Mouse (Mus musculus): ENCODE measurements around the gene Gm20518. TPM values are rescaled to one million over a fixed set of nuclear protein-coding genes. Genes with fewer than 3 reads are reported as not detected.

The Gm20518 gene
- polyA plus RNA-seq, 1 experiment from 2014 or later = not detected

DNA sequence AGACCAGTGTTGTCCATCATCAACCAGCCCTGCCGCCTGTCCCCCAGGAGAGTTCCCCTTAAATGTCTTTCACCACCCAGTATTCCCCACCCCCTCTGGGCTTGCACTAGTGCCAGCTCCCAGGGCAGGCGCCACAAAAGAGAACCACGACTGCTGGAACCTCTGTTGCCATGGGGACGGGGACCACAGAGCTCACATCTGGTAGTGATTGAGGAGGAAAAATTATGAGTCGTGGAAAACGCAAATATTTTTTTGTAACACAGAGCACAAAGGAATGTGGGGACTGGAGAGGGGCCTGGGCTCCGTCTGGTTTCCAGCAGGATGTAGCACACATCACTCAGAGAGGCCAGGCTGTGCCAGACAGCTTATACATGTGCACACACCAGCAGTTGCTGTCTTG is 81.8 kb downstream of the Gm20518 start:
- H3K27me3 ChIP-seq (ENCODE audit: insufficient read depth, low read length) = peaks cover 61% of the 10 kb centered on the region
- H3K4me1 ChIP-seq (ENCODE audit: insufficient read depth) = peaks cover 12% of the 10 kb centered on the region
- TF ChIP-seq EP300 (IDR thresholded peaks at IDR 0.05; ENCODE audit: low read depth) = no peak
- TF ChIP-seq CTCF (IDR thresholded peaks at IDR 0.05; ENCODE audit: low read depth) = no peak
- H3K4me3 ChIP-seq (ENCODE audit: low read depth, low read length) = no peak overlapping the region
- no peak for DNase-seq
- no peaks in the 10 kb centered on the region for H3K36me3 ChIP-seq (replicated peaks; ENCODE audit: insufficient read depth, low read length)
- H3K27ac ChIP-seq (ENCODE audit: low read depth) = no peak overlapping the region
- no peak overlapping the region for H3K9ac ChIP-seq (replicated peaks)
- H3K4me2 ChIP-seq (ENCODE audit: low read depth, low read length) = no peak overlapping the region
- WGBS (ENCODE audit: insufficient replicate concordance) = 36% methylated on average over 7 of the region's 7 CpGs
- H3K9me3 ChIP-seq (ENCODE audit: low read length) = no peaks in the 10 kb centered on the region
- ATAC-seq = no peak

GRCm38 (mm10) chr16:17809125-17809524 is 82.3 kb downstream of the Gm20518 start:
- Histone ChIP-seq H3K27ac (ENCODE audit: low read depth) (no peak overlapping the region), H3K4me2 (ENCODE audit: low read depth, low read length) (no peak overlapping the region), H3K4me1 (ENCODE audit: insufficient read depth) (peaks cover 18% of the 10 kb centered on the region), H3K9ac (replicated peaks) (no peak overlapping the region), H3K9me3 (ENCODE audit: low read length) (no peaks in the 10 kb centered on the region), H3K4me3 (ENCODE audit: low read depth, low read length) (no peak overlapping the region), H3K36me3 (replicated peaks; ENCODE audit: insufficient read depth, low read length) (no peaks in the 10 kb centered on the region), H3K27me3 (ENCODE audit: insufficient read depth, low read length) (peaks cover 64% of the 10 kb centered on the region)
- ATAC-seq = no peak
- 67% methylated on average over 4 of the region's 4 CpGs for WGBS (ENCODE audit: insufficient replicate concordance)
- no peak for DNase-seq
- TF ChIP-seq CTCF (IDR thresholded peaks at IDR 0.05; ENCODE audit: low read depth) (no peak), EP300 (IDR thresholded peaks at IDR 0.05; ENCODE audit: low read depth) (no peak)

DNA sequence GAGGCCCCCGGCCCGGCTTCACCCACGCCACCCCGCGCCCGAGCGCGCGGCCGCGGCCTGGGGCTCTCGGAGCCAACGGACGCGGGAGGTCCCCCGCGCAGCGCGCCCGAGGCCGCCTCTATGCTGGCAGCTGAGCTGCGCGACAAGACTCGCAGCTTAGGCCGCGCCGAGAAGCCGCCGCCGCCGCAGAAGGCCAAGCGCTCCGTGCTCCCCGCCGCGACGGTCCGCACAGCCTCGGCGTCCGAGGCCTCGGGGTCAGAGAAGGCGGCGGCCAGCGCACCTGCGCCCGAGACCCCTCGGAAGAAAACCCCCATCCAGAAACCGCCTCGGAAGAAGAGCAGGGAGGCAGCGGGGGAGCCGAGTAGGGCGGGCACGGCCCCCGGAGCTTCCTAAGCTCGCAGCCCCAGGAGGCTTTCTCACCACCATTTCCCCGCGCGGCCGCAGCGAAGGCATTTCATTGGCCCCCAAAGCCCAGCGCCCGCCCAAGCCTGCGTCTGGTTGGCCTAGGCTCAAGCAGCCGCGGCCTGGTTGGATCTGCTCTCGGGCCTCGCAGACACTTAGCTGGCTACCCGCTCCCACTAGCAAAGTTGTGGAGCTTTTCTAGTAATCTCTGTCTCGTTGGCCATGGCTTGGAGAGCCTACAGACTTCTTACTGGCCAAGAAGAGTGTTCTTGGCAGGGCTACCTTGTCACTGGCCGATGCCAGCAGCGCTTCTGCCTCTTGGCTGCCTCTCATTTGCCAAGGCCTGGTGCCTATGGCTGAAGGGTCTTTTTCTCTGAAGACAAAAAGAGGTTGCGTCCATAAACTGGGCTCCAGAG is 84.1 kb downstream of the Gm20518 start:
- Histone ChIP-seq H3K27ac (ENCODE audit: low read depth) (no peak overlapping the region), H3K27me3 (ENCODE audit: insufficient read depth, low read length) (peaks cover 71% of the 10 kb centered on the region), H3K4me3 (ENCODE audit: low read depth, low read length) (peak overlapping the region; percentile 46), H3K4me1 (ENCODE audit: insufficient read depth) (peaks cover 32% of the 10 kb centered on the region), H3K4me2 (ENCODE audit: low read depth, low read length) (peak overlapping the region; percentile 89), H3K36me3 (replicated peaks; ENCODE audit: insufficient read depth, low read length) (no peaks in the 10 kb centered on the region), H3K9me3 (ENCODE audit: low read length) (no peaks in the 10 kb centered on the region), H3K9ac (replicated peaks) (peak overlapping the region; percentile 55)
- peak; percentile 83 for DNase-seq
- TF ChIP-seq EP300 (IDR thresholded peaks at IDR 0.05; ENCODE audit: low read depth) (no peak), CTCF (IDR thresholded peaks at IDR 0.05; ENCODE audit: low read depth) (no peak)
- peak; percentile 81 for ATAC-seq
- WGBS (ENCODE audit: insufficient replicate concordance) = 4% methylated on average over 68 of the region's 73 CpGs

- Histone ChIP-seq H3K4me2 (ENCODE audit: low read depth, low read length) (peak overlapping the region; percentile 89), H3K27me3 (ENCODE audit: insufficient read depth, low read length) (peaks cover 78% of the 10 kb centered on the region), H3K27ac (ENCODE audit: low read depth) (no peak overlapping the region), H3K4me1 (ENCODE audit: insufficient read depth) (peaks cover 32% of the 10 kb centered on the region), H3K36me3 (replicated peaks; ENCODE audit: insufficient read depth, low read length) (no peaks in the 10 kb centered on the region), H3K4me3 (ENCODE audit: low read depth, low read length) (peak overlapping the region; percentile 46), H3K9me3 (ENCODE audit: low read length) (no peaks in the 10 kb centered on the region), H3K9ac (replicated peaks) (peak overlapping the region; percentile 55; the same call in 1 of the 2 replicates)
- DNase-seq = no peak
- no peak for TF ChIP-seq EP300 (IDR thresholded peaks at IDR 0.05; ENCODE audit: low read depth)
- no peak for TF ChIP-seq CTCF (IDR thresholded peaks at IDR 0.05; ENCODE audit: low read depth)
- ATAC-seq = peak; percentile 11; the same call in 1 of the 2 replicates
- WGBS (ENCODE audit: insufficient replicate concordance) = 5% methylated on average over 49 of the region's 50 CpGs
Measured at GRCm38 (mm10) chr16:17806581-17807191, 84.8 kb downstream of the Gm20518 start.

GRCm38 (mm10) chr16:17804982-17805381 is 86.5 kb downstream of the Gm20518 start:
- DNase-seq (no peak), ATAC-seq (no peak)
- H3K9ac ChIP-seq (replicated peaks) = no peak overlapping the region
- H3K27ac ChIP-seq (ENCODE audit: low read depth) = no peak overlapping the region
- H3K27me3 ChIP-seq (ENCODE audit: insufficient read depth, low read length) = peaks cover 85% of the 10 kb centered on the region
- TF ChIP-seq CTCF (IDR thresholded peaks at IDR 0.05; ENCODE audit: low read depth) = no peak
- peaks cover 32% of the 10 kb centered on the region for H3K4me1 ChIP-seq (ENCODE audit: insufficient read depth)
- no peak overlapping the region for H3K4me2 ChIP-seq (ENCODE audit: low read depth, low read length)
- no peaks in the 10 kb centered on the region for H3K36me3 ChIP-seq (replicated peaks; ENCODE audit: insufficient read depth, low read length)
- no peaks in the 10 kb centered on the region for H3K9me3 ChIP-seq (ENCODE audit: low read length)
- WGBS (ENCODE audit: insufficient replicate concordance) = 19% methylated on average over 7 of the region's 7 CpGs
- peak overlapping the region; percentile 37; the same call in 1 of the 2 replicates for H3K4me3 ChIP-seq (ENCODE audit: low read depth, low read length)

GRCm38 (mm10) chr16:17804449-17804912 is 87.0 kb downstream of the Gm20518 start:
- Histone ChIP-seq H3K9ac (replicated peaks) (no peak overlapping the region), H3K27ac (ENCODE audit: low read depth) (no peak overlapping the region), H3K27me3 (ENCODE audit: insufficient read depth, low read length) (peaks cover 90% of the 10 kb centered on the region), H3K4me3 (ENCODE audit: low read depth, low read length) (peak overlapping the region; percentile 37), H3K4me1 (ENCODE audit: insufficient read depth) (peaks cover 32% of the 10 kb centered on the region), H3K9me3 (ENCODE audit: low read length) (no peaks in the 10 kb centered on the region), H3K36me3 (replicated peaks; ENCODE audit: insufficient read depth, low read length) (no peaks in the 10 kb centered on the region), H3K4me2 (ENCODE audit: low read depth, low read length) (peak overlapping the region; percentile 67)
- TF ChIP-seq EP300 (IDR thresholded peaks at IDR 0.05; ENCODE audit: low read depth) = no peak
- no peak for TF ChIP-seq CTCF (IDR thresholded peaks at IDR 0.05; ENCODE audit: low read depth)
- no peak for ATAC-seq
- peak; percentile 62 for DNase-seq
- WGBS (ENCODE audit: insufficient replicate concordance) = 6% methylated on average over 33 of the region's 33 CpGs

Data from liver, postnatal 0 days (tissue).